Comparison of ENCODE assay signal across 23 mouse cellular contexts in the genomic region with DNA sequence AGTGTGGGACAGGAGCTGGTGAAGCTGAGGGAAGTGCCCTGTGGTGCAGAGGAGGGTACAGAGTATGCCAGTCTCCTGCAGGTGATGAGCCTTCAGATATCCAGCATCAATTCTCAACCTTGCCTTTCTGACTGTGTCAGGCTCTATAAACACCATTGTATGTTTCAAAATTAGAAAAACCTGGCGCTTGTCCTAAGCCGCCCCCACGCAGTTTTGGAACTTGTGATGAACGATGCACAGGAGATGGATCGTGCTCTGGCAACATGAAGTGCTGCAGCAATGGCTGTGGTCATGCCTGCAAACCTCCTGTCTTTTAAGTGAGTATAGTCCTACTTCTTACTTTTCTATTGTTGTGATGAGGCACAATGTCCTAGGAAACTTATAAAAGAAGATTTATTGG. TPM values are rescaled to one million over a fixed set of nuclear protein-coding genes. Genes with fewer than 3 reads are reported as not detected.
DNase-seq lines count a peak whose midpoint lies in the region.
"Had no signal": no experiment of that assay in that cellular context is flagged by ENCODE, and none has a peak within 500 bp of the region (broad histone marks: within the 10 kb centered on the region; RNA-seq: fewer than 3 reads in every experiment).

No protein-coding gene starts in this region.

- peak; percentile 23 to 25 for DNase-seq in left cerebral cortex, adult 18-20 months (ENCODE audit: low spot score in 2 of 2)
- no peak for DNase-seq in left cerebral cortex, postnatal 4 days
- peak; percentile 18 for DNase-seq in NIH3T3 (ENCODE audit: low read depth)
- peak; percentile 31 for DNase-seq in brain, adult 2 months (ENCODE audit: low read depth, low spot score)
- peak; percentile 9 for DNase-seq in layer of hippocampus, adult 9-11 months
- no peak for DNase-seq in ovary, postnatal 10 days (ENCODE audit: low spot score)
- DNase-seq in urinary bladder, postnatal 10 days (ENCODE audit: low spot score): no peak
- DNase-seq: adrenal gland, adult 2 months; adrenal gland, postnatal 36 days; B cell, adult 2 months; cerebellum, adult 2 months; cerebellum, postnatal 14 days; forebrain, postnatal 0 days; gastrocnemius, adult 2 months; gastrocnemius, postnatal 36 days; heart, adult 2 months; kidney, adult 11 months; kidney, postnatal 14 days; liver, postnatal 0 days; lung, postnatal 36 days; thymus, postnatal 14 days had no signal

- intact Hi-C loops in left cerebral cortex, postnatal 4 days (cut with DNase I): no loop called here

RNA-seq across cellular contexts. Expression of a gene that starts 0.9 kb away (rescaled TPM):
- 1 to 10 TPM; 1.1 to 1.2 TPM for total RNA-seq in left cerebral cortex, adult 18-20 months (2021)
- total RNA-seq in left cerebral cortex, postnatal 4 days (2021): not detected
- total RNA-seq: adrenal gland, adult 2 months; adrenal gland, postnatal 36 days; forebrain, postnatal 0 days; gastrocnemius, adult 2 months; gastrocnemius, postnatal 36 days; heart, adult 2 months; layer of hippocampus, postnatal 14 days had no signal

RNA-seq across cellular contexts. Expression of a gene that starts 5.9 kb away (rescaled TPM):
- not detected for total RNA-seq in left cerebral cortex, adult 18-20 months (2021)
- not detected for total RNA-seq in left cerebral cortex, postnatal 4 days (2021)
- total RNA-seq: forebrain, postnatal 0 days; layer of hippocampus, postnatal 14 days; left cerebral cortex, postnatal 10 days had no signal

RNA-seq across cellular contexts. Expression of a gene that starts 37.1 kb away (rescaled TPM):
- not detected for total RNA-seq in left cerebral cortex, adult 18-20 months (2021)
- total RNA-seq in left cerebral cortex, postnatal 4 days (2021): not detected
- total RNA-seq: forebrain, postnatal 0 days; gastrocnemius, adult 2 months; gastrocnemius, postnatal 36 days; heart, adult 2 months; layer of hippocampus, postnatal 14 days; left cerebral cortex, postnatal 10 days had no signal

RNA-seq across cellular contexts. Expression of a gene that starts 43.8 kb away (rescaled TPM):
- 10 to 100 TPM; 12.0 to 13.2 TPM for total RNA-seq in left cerebral cortex, adult 18-20 months (2021)
- total RNA-seq in left cerebral cortex, postnatal 4 days (2021): 10 to 100 TPM; 27.3 to 28.3 TPM

RNA-seq across cellular contexts. Expression of a gene that starts 47.3 kb away (rescaled TPM):
- not detected for total RNA-seq in left cerebral cortex, adult 18-20 months (2021)
- not detected for total RNA-seq in left cerebral cortex, postnatal 4 days (2021)
- total RNA-seq: forebrain, postnatal 0 days; gastrocnemius, adult 2 months; gastrocnemius, postnatal 36 days; heart, adult 2 months; layer of hippocampus, postnatal 14 days; left cerebral cortex, postnatal 10 days had no signal

Comparison
In these comparisons a context has a peak if more than half of its experiments do, and no peak if none do; other contexts are left out.
1. DNase-seq: peak in left cerebral cortex, adult 18-20 months (2 of 2), NIH3T3 (single experiment), brain, adult 2 months (single experiment) and layer of hippocampus, adult 9-11 months (single experiment); none in left cerebral cortex, postnatal 4 days (single experiment), ovary, postnatal 10 days (single experiment) and urinary bladder, postnatal 10 days (single experiment).